Mouse (Mus musculus): Measurements from ENCODE around the gene Khdrbs2. TPM values are rescaled to one million over a fixed set of nuclear protein-coding genes. Genes with fewer than 3 reads are reported as not detected.
A peak's percentile ranks its signal among the peaks of the same experiment; 100 is the strongest.

Gene Khdrbs2
- 1.5 TPM in 2 replicates for polyA plus RNA-seq (2014; fragmentation: Nextera tagmentation; extraction: Ambion mirVana)

GRCm38 (mm10) chr1:32172506-32173239 lies at the start of gene Khdrbs2:
TSS of gene Khdrbs2 (plus strand) at chr1:32172714.
- WGBS = 2% methylated on average over 53 of the region's 53 CpGs
- peak within 1 kb of the TSS; percentile 46; the same call in 1 of the 2 replicates for H3K9ac ChIP-seq (ENCODE audit: low read length)
- ATAC-seq (ENCODE audit: insufficient number of reproducible peaks, insufficient read depth, low FRiP score, low read depth) = peak; percentile 99

GRCm38 (mm10) chr1:32174566-32174965 lies 2.1 kb downstream of the Khdrbs2 start:
- H3K4me2 ChIP-seq (ENCODE audit: low read length) = no peak overlapping the region
- ATAC-seq (ENCODE audit: insufficient number of reproducible peaks, insufficient read depth, low FRiP score, low read depth) = no peak
- peaks cover 13% of the 10 kb centered on the region; the same call in 1 of the 2 replicates for H3K27me3 ChIP-seq (ENCODE audit: control insufficient read depth, insufficient read depth, low read length)
- no peaks in the 10 kb centered on the region for H3K36me3 ChIP-seq (ENCODE audit: control insufficient read depth, insufficient read depth, low read length)
- peaks cover 3% of the 10 kb centered on the region in 2 experiments; a peak in 2 of 4 replicates for H3K4me1 ChIP-seq (ENCODE audit: control insufficient read depth in 2 of 2, insufficient read depth in 2 of 2, low read length in 2 of 2)
- H3K9me3 ChIP-seq (ENCODE audit: control insufficient read depth, low read length) = no peaks in the 10 kb centered on the region
- no peak overlapping the region for H3K27ac ChIP-seq (replicated peaks in 1 of 2; ENCODE audit: control insufficient read depth in 1 of 2, insufficient read depth in 1 of 2, low read depth in 2 of 2, low read length in 2 of 2)
- WGBS = 58% methylated on average over 5 of the region's 5 CpGs
- no peak overlapping the region for H3K9ac ChIP-seq (ENCODE audit: low read length)
- no peak overlapping the region for H3K4me3 ChIP-seq (ENCODE audit: control insufficient read depth in 1 of 2, insufficient read depth in 1 of 2, low read depth in 1 of 2, low read length in 2 of 2)

More at GRCm38 (mm10) chr1:32172506-32173239, at the start of gene Khdrbs2:
- H3K4me3 ChIP-seq (ENCODE audit: control insufficient read depth in 1 of 2, insufficient read depth in 1 of 2, low read depth in 1 of 2, low read length in 2 of 2) = peak within 1 kb of the TSS; percentile 46 to 49
- H3K4me2 ChIP-seq (ENCODE audit: low read length) = peak within 1 kb of the TSS; percentile 93
- peaks cover 13% of the 10 kb centered on the region; the same call in 1 of the 2 replicates for H3K27me3 ChIP-seq (ENCODE audit: control insufficient read depth, insufficient read depth, low read length)
- H3K4me1 ChIP-seq (ENCODE audit: control insufficient read depth in 2 of 2, insufficient read depth in 2 of 2, low read length in 2 of 2) = peaks cover 3% of the 10 kb centered on the region in 2 experiments; a peak in 2 of 4 replicates
- H3K36me3 ChIP-seq (ENCODE audit: control insufficient read depth, insufficient read depth, low read length) = no peaks in the 10 kb centered on the region
- H3K9me3 ChIP-seq (ENCODE audit: control insufficient read depth, low read length) = no peaks in the 10 kb centered on the region
- H3K27ac ChIP-seq (replicated peaks in 1 of 2; ENCODE audit: control insufficient read depth in 1 of 2, insufficient read depth in 1 of 2, low read depth in 2 of 2, low read length in 2 of 2) = no peak within 1 kb of the TSS

- H3K4me2 ChIP-seq (ENCODE audit: low read length) = no peak overlapping the region
- no peak overlapping the region for H3K27ac ChIP-seq (replicated peaks in 1 of 2; ENCODE audit: control insufficient read depth in 1 of 2, insufficient read depth in 1 of 2, low read depth in 2 of 2, low read length in 2 of 2)
- no peaks in the 10 kb centered on the region for H3K9me3 ChIP-seq (ENCODE audit: control insufficient read depth, low read length)
- H3K4me1 ChIP-seq (ENCODE audit: control insufficient read depth in 2 of 2, insufficient read depth in 2 of 2, low read length in 2 of 2) = no peaks in the 10 kb centered on the region
- no peaks in the 10 kb centered on the region for H3K36me3 ChIP-seq (ENCODE audit: control insufficient read depth, insufficient read depth, low read length)
- no peak overlapping the region for H3K9ac ChIP-seq (ENCODE audit: low read length)
- H3K4me3 ChIP-seq (ENCODE audit: control insufficient read depth in 1 of 2, insufficient read depth in 1 of 2, low read depth in 1 of 2, low read length in 2 of 2) = no peak overlapping the region
- no peaks in the 10 kb centered on the region for H3K27me3 ChIP-seq (ENCODE audit: control insufficient read depth, insufficient read depth, low read length)
- WGBS = 77% methylated on average over 1 of the region's 1 CpGs
- no peak for ATAC-seq (ENCODE audit: insufficient number of reproducible peaks, insufficient read depth, low FRiP score, low read depth)
Observed at GRCm38 (mm10) chr1:32199664-32200260, 27.2 kb downstream of the Khdrbs2 start.

- Histone ChIP-seq H3K27me3 (ENCODE audit: control insufficient read depth, insufficient read depth, low read length) (no peaks in the 10 kb centered on the region), H3K27ac (replicated peaks in 1 of 2; ENCODE audit: control insufficient read depth in 1 of 2, insufficient read depth in 1 of 2, low read depth in 2 of 2, low read length in 2 of 2) (no peak overlapping the region), H3K9me3 (ENCODE audit: control insufficient read depth, low read length) (no peaks in the 10 kb centered on the region), H3K4me1 (ENCODE audit: control insufficient read depth in 2 of 2, insufficient read depth in 2 of 2, low read length in 2 of 2) (no peaks in the 10 kb centered on the region), H3K36me3 (ENCODE audit: control insufficient read depth, insufficient read depth, low read length) (no peaks in the 10 kb centered on the region), H3K4me3 (ENCODE audit: control insufficient read depth in 1 of 2, insufficient read depth in 1 of 2, low read depth in 1 of 2, low read length in 2 of 2) (no peak overlapping the region), H3K4me2 (ENCODE audit: low read length) (no peak overlapping the region), H3K9ac (ENCODE audit: low read length) (no peak overlapping the region)
- no peak for ATAC-seq (ENCODE audit: insufficient number of reproducible peaks, insufficient read depth, low FRiP score, low read depth)
- 76% methylated on average over 5 of the region's 5 CpGs for WGBS
Observed at GRCm38 (mm10) chr1:32248443-32248842, 75.9 kb downstream of the Khdrbs2 start.

GRCm38 (mm10) chr1:32249602-32250001 lies 77.1 kb downstream of the Khdrbs2 start:
- Histone ChIP-seq H3K4me2 (ENCODE audit: low read length) (no peak overlapping the region), H3K4me1 (ENCODE audit: control insufficient read depth in 2 of 2, insufficient read depth in 2 of 2, low read length in 2 of 2) (no peaks in the 10 kb centered on the region), H3K9ac (ENCODE audit: low read length) (no peak overlapping the region), H3K4me3 (ENCODE audit: control insufficient read depth in 1 of 2, insufficient read depth in 1 of 2, low read depth in 1 of 2, low read length in 2 of 2) (no peak overlapping the region), H3K9me3 (ENCODE audit: control insufficient read depth, low read length) (no peaks in the 10 kb centered on the region), H3K27me3 (ENCODE audit: control insufficient read depth, insufficient read depth, low read length) (no peaks in the 10 kb centered on the region), H3K36me3 (ENCODE audit: control insufficient read depth, insufficient read depth, low read length) (no peaks in the 10 kb centered on the region), H3K27ac (replicated peaks in 1 of 2; ENCODE audit: control insufficient read depth in 1 of 2, insufficient read depth in 1 of 2, low read depth in 2 of 2, low read length in 2 of 2) (no peak overlapping the region)
- WGBS = 81% methylated on average over 2 of the region's 2 CpGs
- ATAC-seq (ENCODE audit: insufficient number of reproducible peaks, insufficient read depth, low FRiP score, low read depth) = no peak

- Histone ChIP-seq H3K27ac (replicated peaks in 1 of 2; ENCODE audit: control insufficient read depth in 1 of 2, insufficient read depth in 1 of 2, low read depth in 2 of 2, low read length in 2 of 2) (no peak overlapping the region), H3K9ac (ENCODE audit: low read length) (no peak overlapping the region), H3K36me3 (ENCODE audit: control insufficient read depth, insufficient read depth, low read length) (no peaks in the 10 kb centered on the region), H3K4me1 (ENCODE audit: control insufficient read depth in 2 of 2, insufficient read depth in 2 of 2, low read length in 2 of 2) (no peaks in the 10 kb centered on the region), H3K4me2 (ENCODE audit: low read length) (no peak overlapping the region), H3K27me3 (ENCODE audit: control insufficient read depth, insufficient read depth, low read length) (no peaks in the 10 kb centered on the region), H3K9me3 (ENCODE audit: control insufficient read depth, low read length) (no peaks in the 10 kb centered on the region), H3K4me3 (ENCODE audit: control insufficient read depth in 1 of 2, insufficient read depth in 1 of 2, low read depth in 1 of 2, low read length in 2 of 2) (no peak overlapping the region)
- ATAC-seq (ENCODE audit: insufficient number of reproducible peaks, insufficient read depth, low FRiP score, low read depth) = no peak
- WGBS = 73% methylated on average over 1 of the region's 1 CpGs
Observed at GRCm38 (mm10) chr1:32250337-32250736, 77.8 kb downstream of the Khdrbs2 start.

GRCm38 (mm10) chr1:32258942-32259341 lies 86.4 kb downstream of the Khdrbs2 start:
- Histone ChIP-seq H3K4me1 (ENCODE audit: control insufficient read depth in 2 of 2, insufficient read depth in 2 of 2, low read length in 2 of 2) (no peaks in the 10 kb centered on the region), H3K4me2 (ENCODE audit: low read length) (no peak overlapping the region), H3K36me3 (ENCODE audit: control insufficient read depth, insufficient read depth, low read length) (no peaks in the 10 kb centered on the region), H3K9me3 (ENCODE audit: control insufficient read depth, low read length) (no peaks in the 10 kb centered on the region), H3K27ac (replicated peaks in 1 of 2; ENCODE audit: control insufficient read depth in 1 of 2, insufficient read depth in 1 of 2, low read depth in 2 of 2, low read length in 2 of 2) (no peak overlapping the region), H3K9ac (ENCODE audit: low read length) (no peak overlapping the region), H3K4me3 (ENCODE audit: control insufficient read depth in 1 of 2, insufficient read depth in 1 of 2, low read depth in 1 of 2, low read length in 2 of 2) (no peak overlapping the region), H3K27me3 (ENCODE audit: control insufficient read depth, insufficient read depth, low read length) (no peaks in the 10 kb centered on the region)
- ATAC-seq (ENCODE audit: insufficient number of reproducible peaks, insufficient read depth, low FRiP score, low read depth) = no peak
- 78% methylated on average over 3 of the region's 3 CpGs for WGBS

Measured in heart, embryonic 14.5 days (tissue).